Mouse (Mus musculus) forebrain, embryonic 16.5 days (tissue): ENCODE measurements around the gene Glo1. TPM values are rescaled to one million over a fixed set of nuclear protein-coding genes. Genes with fewer than 3 reads are reported as not detected.

ENCODE experiments used
- ATAC-seq: fragments of 200-750 bp; cut with Nextera tagmentation; 2 replicates; pipeline ENCODE4 v1.8.0; 2017; ENCODE audit warnings: mild to moderate bottlenecking, moderate library complexity
- H3K27ac ChIP-seq: fragments of 300-500 bp; sonication (generic); 2 replicates; pipeline ENCODE4 v1.5.1; 2014; ENCODE audit warnings: low read length, control low read depth
- H3K27me3 ChIP-seq: fragments of 300-500 bp; sonication (generic); replicated peaks from 2 replicates; pipeline ENCODE4 v1.6.1; 2014; ENCODE audit warnings: low read length; ENCODE audit not compliant: control insufficient read depth, insufficient read depth
- H3K36me3 ChIP-seq: fragments of 300-500 bp; sonication (generic); 2 replicates; pipeline ENCODE4 v1.6.1; 2014; ENCODE audit not compliant: control insufficient read depth, insufficient read depth
- H3K4me1 ChIP-seq: fragments of 300-500 bp; sonication (generic); replicated peaks from 2 replicates; pipeline ENCODE4 v1.6.1; 2014; ENCODE audit warnings: low read length; ENCODE audit not compliant: control insufficient read depth, insufficient read depth
- H3K4me2 ChIP-seq: fragments of 300-500 bp; sonication (generic); 2 replicates; pipeline ENCODE4 v1.6.1; 2014; ENCODE audit warnings: mild to moderate bottlenecking, low read length, control low read depth
- H3K4me3 ChIP-seq: fragments of 300-500 bp; sonication (generic); replicated peaks from 2 replicates; pipeline ENCODE4 v1.5.1; 2014; ENCODE audit warnings: mild to moderate bottlenecking, low read length, control low read depth
- H3K9ac ChIP-seq: fragments of 300-500 bp; sonication (generic); replicated peaks from 2 replicates; pipeline ENCODE4 v1.6.1; 2014; ENCODE audit warnings: low read depth, low read length, control low read depth
- H3K9me3 ChIP-seq: fragments of 300-500 bp; sonication (generic); 2 replicates; pipeline ENCODE4 v1.6.1; 2016; ENCODE audit warnings: low read length; ENCODE audit not compliant: control insufficient read depth
- WGBS: fragments of 180-500 bp; shearing (Covaris S2); extraction: QIAGEN DNeasy Blood & Tissue Kit; methylation state at CpG from one replicate; pipeline ENCODE4 v1.1.7; 2014; 5-methylcytosine and 5-hydroxymethylcytosine counted together
- polyA plus RNA-seq: library from polyadenylated mRNA; unstranded; fragments of >200 nt; fragmentation: Nextera tagmentation; extraction: Ambion mirVana; gene quantifications from 2 replicates; pipeline ENCODE4 v1.2.1, GENCODE M21; 2015

Gene Glo1
- polyA plus RNA-seq, 1 experiment from 2014 or later, result 156 TPM

DNA sequence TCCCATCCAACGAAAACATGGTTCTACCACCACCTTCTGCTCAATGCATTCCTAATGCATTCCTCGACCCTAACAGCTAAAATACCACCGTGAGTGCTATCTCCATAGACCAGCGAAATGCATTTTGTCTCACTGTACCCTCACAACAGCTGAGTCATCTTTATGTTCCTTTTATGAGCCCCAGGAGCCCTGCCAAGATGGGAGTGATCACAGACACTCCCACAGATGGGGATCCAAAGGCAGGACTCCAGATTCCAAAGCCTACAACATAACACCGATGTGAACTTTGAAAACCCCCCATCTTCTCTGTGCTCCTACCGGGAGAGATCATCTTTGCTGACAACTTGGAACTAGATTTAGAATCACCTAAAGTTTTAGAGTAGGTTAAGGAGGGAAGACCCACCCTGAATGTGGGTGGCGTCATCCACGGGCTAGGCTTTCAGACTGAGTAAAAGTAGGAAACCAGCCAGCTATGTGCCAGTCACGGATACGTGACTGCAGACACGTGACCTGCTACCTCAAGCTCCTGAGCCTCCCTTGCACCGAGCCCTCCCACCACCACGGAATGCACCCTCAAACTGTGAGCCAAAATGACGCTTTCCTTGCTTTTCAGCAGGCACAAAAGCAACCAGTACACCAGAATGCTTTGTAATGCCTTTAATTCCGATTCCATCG is 17.2 kb downstream of the Glo1 start:
- peaks cover 18% of the 10 kb centered on the region for H3K4me1 ChIP-seq
- no peaks in the 10 kb centered on the region for H3K9me3 ChIP-seq
- WGBS, result 77% methylated on average over 16 of the region's 16 CpGs
- H3K27me3 ChIP-seq, result no peaks in the 10 kb centered on the region
- no peak overlapping the region for H3K4me2 ChIP-seq
- H3K27ac ChIP-seq, result no peak overlapping the region; the same call in 1 of the 2 replicates
- no peak overlapping the region for H3K9ac ChIP-seq
- ATAC-seq, result no peak
- no peaks in the 10 kb centered on the region for H3K36me3 ChIP-seq
- H3K4me3 ChIP-seq, result no peak overlapping the region

DNA sequence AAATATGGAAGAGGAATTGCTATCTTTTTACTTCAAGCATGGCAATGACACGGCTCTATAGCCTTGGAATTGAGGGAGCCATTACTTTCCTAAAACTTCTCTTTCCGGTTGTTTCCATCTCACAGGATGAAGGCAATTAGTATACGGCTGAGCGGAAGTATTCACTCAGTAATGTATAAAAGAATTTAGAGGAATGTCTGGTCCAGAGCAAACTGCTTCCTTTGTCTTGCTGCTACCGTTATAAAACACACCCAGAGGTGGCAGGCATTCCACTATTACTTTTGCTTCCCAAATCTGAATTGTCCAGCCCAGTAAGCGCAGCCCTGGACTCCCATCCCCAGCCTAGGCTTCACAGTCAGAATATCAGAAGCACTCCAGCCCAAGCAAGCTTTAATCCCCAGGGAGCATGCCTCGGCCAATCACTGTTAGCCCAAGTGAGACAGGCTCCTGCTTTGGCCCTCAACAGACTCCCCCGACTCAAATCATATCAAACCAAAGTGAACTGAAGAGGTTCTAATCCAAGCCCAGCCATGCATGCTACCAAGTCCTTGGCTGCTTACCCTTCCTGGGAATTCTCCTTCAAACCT is 18.7 kb downstream of the Glo1 start:
- Histone ChIP-seq H3K4me2 (no peak overlapping the region), H3K36me3 (no peaks in the 10 kb centered on the region), H3K4me3 (no peak overlapping the region), H3K9ac (no peak overlapping the region), H3K4me1 (peaks cover 18% of the 10 kb centered on the region), H3K9me3 (no peaks in the 10 kb centered on the region), H3K27me3 (no peaks in the 10 kb centered on the region), H3K27ac (no peak overlapping the region)
- 24% methylated on average over 8 of the region's 8 CpGs for WGBS
- no peak for ATAC-seq

DNA sequence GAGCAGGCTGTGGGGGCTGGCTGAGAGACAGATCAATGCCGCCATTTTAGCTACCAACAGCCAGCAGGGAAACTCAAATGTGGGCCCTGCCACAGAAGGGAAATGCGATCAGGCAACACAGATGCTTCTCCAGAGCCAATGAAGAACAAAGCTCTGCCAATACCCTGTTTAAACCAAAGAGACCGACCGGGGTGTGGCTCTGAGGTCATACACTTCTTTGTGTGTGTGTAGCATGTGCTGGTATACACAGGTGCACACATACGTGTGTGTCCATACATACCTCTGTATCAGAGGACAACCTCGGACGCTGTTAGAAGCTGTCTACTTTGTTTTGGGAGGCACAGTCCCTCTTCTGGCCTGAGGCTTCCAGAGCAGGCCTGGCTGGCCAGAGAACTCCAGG is 19.3 kb downstream of the Glo1 start:
- Histone ChIP-seq H3K27me3 (no peaks in the 10 kb centered on the region), H3K4me2 (no peak overlapping the region), H3K4me3 (no peak overlapping the region), H3K9me3 (no peaks in the 10 kb centered on the region), H3K4me1 (peaks cover 18% of the 10 kb centered on the region), H3K9ac (no peak overlapping the region), H3K36me3 (peaks cover 4% of the 10 kb centered on the region; the same call in 1 of the 2 replicates), H3K27ac (no peak overlapping the region)
- no peak for ATAC-seq
- WGBS, result 76% methylated on average over 7 of the region's 7 CpGs

DNA sequence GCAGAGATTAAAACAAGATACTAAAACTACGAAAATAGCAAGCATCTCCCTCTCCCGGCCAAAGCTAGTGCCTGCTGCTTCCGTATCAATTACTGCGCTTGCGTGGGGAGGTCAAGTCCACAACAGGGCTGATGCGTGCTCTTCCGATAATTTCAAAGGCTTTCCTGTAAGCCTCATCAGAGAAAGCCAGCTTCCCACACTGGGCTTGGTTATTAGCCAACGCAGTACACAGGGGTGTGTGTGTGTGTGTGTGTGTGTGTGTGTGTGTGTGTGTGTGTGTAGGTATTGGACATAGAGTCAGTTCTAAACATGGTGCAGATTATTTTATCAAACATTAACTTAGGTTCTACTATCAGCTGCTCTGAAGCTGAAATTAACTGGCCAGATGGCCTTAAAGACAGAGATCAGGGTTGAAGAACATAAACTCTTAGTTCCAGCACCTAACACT is 20.0 kb downstream of the Glo1 start:
- no peak overlapping the region for H3K9ac ChIP-seq
- WGBS, result 92% methylated on average over 8 of the region's 8 CpGs
- ATAC-seq, result no peak
- no peaks in the 10 kb centered on the region for H3K27me3 ChIP-seq
- peaks cover 14% of the 10 kb centered on the region for H3K4me1 ChIP-seq
- peaks cover 6% of the 10 kb centered on the region; the same call in 1 of the 2 replicates for H3K36me3 ChIP-seq
- no peak overlapping the region for H3K27ac ChIP-seq
- no peak overlapping the region for H3K4me3 ChIP-seq
- no peaks in the 10 kb centered on the region for H3K9me3 ChIP-seq
- H3K4me2 ChIP-seq, result no peak overlapping the region

DNA sequence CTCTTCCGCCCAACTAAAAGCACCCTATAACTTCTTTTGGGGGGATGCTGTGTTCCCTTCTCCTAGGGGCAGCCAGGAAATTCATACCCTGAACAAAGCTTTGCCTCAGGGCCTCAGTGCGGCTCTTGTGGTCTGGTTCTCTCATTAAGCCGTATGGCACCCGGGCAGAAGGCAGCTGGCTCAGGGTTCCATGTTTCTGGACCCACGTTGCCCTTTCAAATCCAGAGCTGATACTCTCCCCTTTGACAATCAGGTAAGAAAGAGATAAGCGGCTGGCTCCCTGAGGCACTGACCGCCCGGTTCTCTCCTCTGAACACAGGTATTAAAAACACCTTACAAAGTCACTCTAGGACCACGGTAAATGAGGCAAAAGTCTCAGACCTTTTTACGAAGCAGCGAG is 20.5 kb downstream of the Glo1 start:
- H3K9ac ChIP-seq, result no peak overlapping the region
- H3K27me3 ChIP-seq, result no peaks in the 10 kb centered on the region
- peaks cover 6% of the 10 kb centered on the region; the same call in 1 of the 2 replicates for H3K36me3 ChIP-seq
- no peak for ATAC-seq
- 89% methylated on average over 11 of the region's 11 CpGs for WGBS
- no peak overlapping the region for H3K4me2 ChIP-seq
- no peak overlapping the region for H3K27ac ChIP-seq
- peaks cover 10% of the 10 kb centered on the region for H3K4me1 ChIP-seq
- H3K4me3 ChIP-seq, result no peak overlapping the region
- H3K9me3 ChIP-seq, result no peaks in the 10 kb centered on the region

DNA sequence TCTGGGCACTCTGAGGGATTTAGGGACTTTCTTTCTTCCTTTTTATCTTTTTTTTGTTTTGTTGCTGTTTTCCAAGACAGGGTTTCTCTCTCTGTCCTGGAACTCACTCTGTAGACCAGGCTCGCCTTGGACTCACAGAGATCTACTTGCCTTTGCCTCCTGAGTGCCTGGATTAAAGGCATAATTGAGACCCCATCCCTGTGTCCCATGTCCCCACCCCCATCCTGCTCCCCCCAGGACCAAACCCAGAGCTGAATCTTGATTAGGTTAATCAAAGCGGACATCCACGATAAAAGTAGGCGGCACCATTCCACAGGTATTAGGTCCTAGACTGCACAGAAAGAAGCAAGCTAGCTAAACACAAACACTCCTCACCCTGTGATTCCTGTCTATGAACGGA is 21.7 kb downstream of the Glo1 start:
- Histone ChIP-seq H3K9ac (no peak overlapping the region), H3K4me1 (peaks cover 7% of the 10 kb centered on the region), H3K4me3 (no peak overlapping the region), H3K9me3 (no peaks in the 10 kb centered on the region), H3K36me3 (peaks cover 6% of the 10 kb centered on the region; the same call in 1 of the 2 replicates), H3K4me2 (no peak overlapping the region), H3K27me3 (no peaks in the 10 kb centered on the region), H3K27ac (no peak overlapping the region)
- ATAC-seq, result no peak
- WGBS, result 88% methylated on average over 5 of the region's 5 CpGs

GRCm38 (mm10) chr17:30604296-30604695 is 22.4 kb downstream of the Glo1 start:
- Histone ChIP-seq H3K4me3 (no peak overlapping the region), H3K9ac (no peak overlapping the region), H3K27ac (no peak overlapping the region), H3K27me3 (no peaks in the 10 kb centered on the region), H3K9me3 (no peaks in the 10 kb centered on the region), H3K4me1 (peaks cover 7% of the 10 kb centered on the region), H3K36me3 (peaks cover 6% of the 10 kb centered on the region; the same call in 1 of the 2 replicates), H3K4me2 (no peak overlapping the region)
- ATAC-seq, result no peak
- WGBS, result 92% methylated on average over 6 of the region's 6 CpGs

GRCm38 (mm10) chr17:30602175-30602574 is 24.5 kb downstream of the Glo1 start:
- H3K4me2 ChIP-seq, result no peak overlapping the region
- H3K9ac ChIP-seq, result no peak overlapping the region
- no peaks in the 10 kb centered on the region for H3K4me1 ChIP-seq
- H3K36me3 ChIP-seq, result peaks cover 12% of the 10 kb centered on the region
- ATAC-seq, result no peak
- no peaks in the 10 kb centered on the region for H3K9me3 ChIP-seq
- H3K27me3 ChIP-seq, result no peaks in the 10 kb centered on the region
- no peak overlapping the region for H3K27ac ChIP-seq
- H3K4me3 ChIP-seq, result no peak overlapping the region
- WGBS, result 90% methylated on average over 14 of the region's 14 CpGs

GRCm38 (mm10) chr17:30598300-30598699 is 28.4 kb downstream of the Glo1 start:
- ATAC-seq, result no peak
- Histone ChIP-seq H3K4me2 (no peak overlapping the region), H3K27ac (no peak overlapping the region), H3K36me3 (peaks cover 16% of the 10 kb centered on the region), H3K9me3 (no peaks in the 10 kb centered on the region), H3K27me3 (no peaks in the 10 kb centered on the region), H3K4me1 (no peaks in the 10 kb centered on the region), H3K4me3 (no peak overlapping the region), H3K9ac (no peak overlapping the region)
- WGBS, result 78% methylated on average over 5 of the region's 5 CpGs
